In genomic region chr1:36467446-36467845, GRCm38 (mm10) we compare ENCODE assay signal across 19 mouse cellular contexts. TPM values are rescaled to one million over a fixed set of nuclear protein-coding genes. Genes with fewer than 3 reads are reported as not detected.
DNase-seq lines count a peak whose midpoint lies in the region; ATAC-seq lines count a peak whose summit lies in the region.
"Had no signal": no experiment of that assay in that cellular context is flagged by ENCODE, and none has a peak within 500 bp of the region (broad histone marks: within the 10 kb centered on the region; RNA-seq: fewer than 3 reads in every experiment).

No protein-coding gene starts in this region.

- H3K9ac ChIP-seq in liver, embryonic 11.5 days (ENCODE audit: low read depth, low read length) = no peak overlapping the region
- H3K9ac ChIP-seq: embryonic facial prominence, embryonic 13.5 days; forebrain, embryonic 12.5 days; heart, embryonic 12.5 days; hindbrain, embryonic 14.5 days had no signal

- WGBS in liver, embryonic 11.5 days = 45% methylated on average over 5 of the region's 5 CpGs

- 0 out of 2 replicates have a peak, but pooled peaks cover 5% of the 10 kb centered on the region for H3K27me3 ChIP-seq in liver, embryonic 11.5 days (replicated peaks; ENCODE audit: control insufficient read depth, insufficient read depth, low read length)
- H3K27me3 ChIP-seq: embryonic facial prominence, embryonic 13.5 days; heart, embryonic 12.5 days had no signal

- peak; percentile 33 for DNase-seq in liver
- no peak for DNase-seq in liver, embryonic 11.5 days (ENCODE audit: low spot score)
- DNase-seq in thymus, postnatal 4 days = peak; percentile 37
- no peak for DNase-seq in thymus, postnatal 14 days
- no peak for DNase-seq in neural tube, embryonic 10.5 days (ENCODE audit: extremely low spot score, low spot score)
- DNase-seq in cerebellum, postnatal 10 days = no peak
- DNase-seq: adrenal gland, postnatal 14 days; cerebellum, adult 11-12 months; cerebellum, postnatal 36 days; gastrocnemius, postnatal 14 days; heart, adult 2 months had no signal

- H3K4me3 ChIP-seq in liver, embryonic 11.5 days (ENCODE audit: low read depth, low read length) = no peak overlapping the region
- H3K4me3 ChIP-seq: embryonic facial prominence, embryonic 13.5 days; forebrain, embryonic 12.5 days; heart, adult 2 months; heart, embryonic 12.5 days; hindbrain, embryonic 10.5 days had no signal

- H3K4me2 ChIP-seq in liver, embryonic 11.5 days = no peak overlapping the region
- H3K4me2 ChIP-seq: embryonic facial prominence, embryonic 13.5 days; forebrain, embryonic 12.5 days; heart, embryonic 12.5 days; hindbrain, embryonic 14.5 days had no signal

- peaks cover 6% of the 10 kb centered on the region for H3K4me1 ChIP-seq in liver, embryonic 11.5 days (replicated peaks; ENCODE audit: control insufficient read depth, insufficient read depth, low read length)

- H3K27ac ChIP-seq in liver, embryonic 11.5 days (ENCODE audit: low read depth, low read length) = no peak overlapping the region
- H3K27ac ChIP-seq: embryonic facial prominence, embryonic 13.5 days; forebrain, embryonic 12.5 days; heart, adult 2 months; hindbrain, embryonic 10.5 days; hindbrain, embryonic 14.5 days had no signal

- no peak for ATAC-seq in liver, embryonic 11.5 days (replicated peaks; ENCODE audit: low FRiP score)
- 0 out of 2 replicates have a peak, but pooled peaks have one; percentile 12 for ATAC-seq in megakaryocyte progenitor cell, adult 5-6 weeks (replicated peaks; ENCODE audit: poor library complexity)
- ATAC-seq: activated CD4-positive, CD25-positive, alpha-beta regulatory T cell, adult 4 months; forebrain, embryonic 16.5 days had no signal

- H3K36me3 ChIP-seq in liver, embryonic 11.5 days (ENCODE audit: control insufficient read depth, insufficient read depth, low read length) = no peaks in the 10 kb centered on the region
- H3K36me3 ChIP-seq: embryonic facial prominence, embryonic 13.5 days; forebrain, embryonic 12.5 days; heart, embryonic 12.5 days; hindbrain, embryonic 10.5 days had no signal

- no peaks in the 10 kb centered on the region for H3K9me3 ChIP-seq in liver, embryonic 11.5 days (ENCODE audit: control insufficient read depth, low read length)
- H3K9me3 ChIP-seq: embryonic facial prominence, embryonic 13.5 days; forebrain, embryonic 12.5 days; heart, embryonic 12.5 days; hindbrain, embryonic 10.5 days had no signal

RNA-seq across cellular contexts. Expression of gene Cnnm4, which starts 4.0 kb away (rescaled TPM):
- polyA plus RNA-seq in liver, embryonic 11.5 days (2014; fragmentation: Nextera tagmentation; extraction: Ambion mirVana) = 5.9 and 6.4 TPM in 2 replicates
- total RNA-seq in megakaryocyte progenitor cell, adult 5-6 weeks (2015) = 10.0 and 12.1 TPM in 2 replicates
- total RNA-seq in megakaryocyte progenitor cell, adult 5-6 weeks (2017) = 7.0 and 8.4 TPM in 2 replicates

RNA-seq across cellular contexts. Expression of gene Lman2l, which starts 22.4 kb away (rescaled TPM):
- 18.1 and 18.7 TPM in 2 replicates for polyA plus RNA-seq in liver, embryonic 11.5 days (2014; fragmentation: Nextera tagmentation; extraction: Ambion mirVana)
- total RNA-seq in megakaryocyte progenitor cell, adult 5-6 weeks (2015) = 17.0 and 23.0 TPM in 2 replicates
- total RNA-seq in megakaryocyte progenitor cell, adult 5-6 weeks (2017) = 6.5 and 7.1 TPM in 2 replicates

RNA-seq across cellular contexts. Expression of gene Cnnm3, which starts 44.2 kb away (rescaled TPM):
- polyA plus RNA-seq in liver, embryonic 11.5 days (2014; fragmentation: Nextera tagmentation; extraction: Ambion mirVana) = 3.3 and 3.8 TPM in 2 replicates
- total RNA-seq in megakaryocyte progenitor cell, adult 5-6 weeks (2015) = 13.0 and 15.2 TPM in 2 replicates
- total RNA-seq in megakaryocyte progenitor cell, adult 5-6 weeks (2017) = 8.0 and 13.0 TPM in 2 replicates

Comparison
In these comparisons a context has a peak if more than half of its experiments do, and no peak if none do; other contexts are left out.
1. DNase-seq: peak in liver (single experiment) and thymus, postnatal 4 days (single experiment); none in liver, embryonic 11.5 days (single experiment), thymus, postnatal 14 days (single experiment), neural tube, embryonic 10.5 days (single experiment) and cerebellum, postnatal 10 days (0 of 2).